Mouse (Mus musculus) midbrain, embryonic 11.5 days (tissue): ENCODE data around the gene Mypop. TPM values are rescaled to one million over a fixed set of nuclear protein-coding genes. Genes with fewer than 3 reads are reported as not detected.
A peak's percentile ranks its signal among the peaks of the same experiment; 100 is the strongest.

ENCODE experiments used
- ATAC-seq: fragments of 200-750 bp; cut with Nextera tagmentation; 2 replicates; pipeline ENCODE4 v1.8.0; 2017; ENCODE audit warnings: moderate TSS enrichment, moderate library complexity; ENCODE audit not compliant: low FRiP score
- DNase-seq: peaks from one replicate; pipeline ENCODE4 v3.0.0; 2015; ENCODE audit warnings: low spot score; ENCODE audit errors: missing footprints
- H3K27ac ChIP-seq: fragments of 300-500 bp; sonication (generic); 2 replicates; pipeline ENCODE4 v1.5.1; 2014; ENCODE audit warnings: low read depth, low read length
- H3K27me3 ChIP-seq: fragments of 300-500 bp; sonication (generic); 2 replicates; pipeline ENCODE4 v1.6.1; 2014; ENCODE audit warnings: mild to moderate bottlenecking, low read length, moderate library complexity, mixed read lengths; ENCODE audit not compliant: control insufficient read depth, insufficient read depth
- H3K36me3 ChIP-seq: fragments of 300-500 bp; sonication (generic); 2 replicates; pipeline ENCODE4 v1.6.1; 2014; ENCODE audit warnings: mild to moderate bottlenecking, low read length, moderate library complexity, mixed read lengths; ENCODE audit not compliant: control insufficient read depth, insufficient read depth
- H3K4me1 ChIP-seq: fragments of 300-500 bp; sonication (generic); 2 replicates; pipeline ENCODE4 v1.6.1; 2014; ENCODE audit warnings: low read length; ENCODE audit not compliant: control insufficient read depth, insufficient read depth
- H3K4me2 ChIP-seq: fragments of 300-500 bp; sonication (generic); 2 replicates; pipeline ENCODE4 v1.6.1; 2014; ENCODE audit warnings: mild to moderate bottlenecking, moderate library complexity
- H3K4me3 ChIP-seq: fragments of 300-500 bp; sonication (generic); 2 replicates; pipeline ENCODE4 v1.5.1; 2014; ENCODE audit warnings: low read depth, low read length
- H3K9ac ChIP-seq: fragments of 300-500 bp; sonication (generic); 2 replicates; pipeline ENCODE4 v1.6.1; 2014; ENCODE audit warnings: low read length
- H3K9me3 ChIP-seq: fragments of 300-500 bp; sonication (generic); 2 replicates; pipeline ENCODE4 v1.6.1; 2016; ENCODE audit warnings: low read length; ENCODE audit not compliant: control insufficient read depth
- WGBS: fragments of 180-500 bp; shearing (Covaris S2); extraction: QIAGEN DNeasy Blood & Tissue Kit; methylation state at CpG from one replicate; pipeline ENCODE4 v1.1.7; 2014; 5-methylcytosine and 5-hydroxymethylcytosine counted together
- polyA plus RNA-seq: library from polyadenylated mRNA; unstranded; fragments of >200 nt; fragmentation: Nextera tagmentation; extraction: Ambion mirVana; gene quantifications from 2 replicates; pipeline ENCODE4 v1.2.1, GENCODE M21; 2014

Gene Mypop
- polyA plus RNA-seq, 1 experiment from 2014 or later = 4.0 TPM

DNA sequence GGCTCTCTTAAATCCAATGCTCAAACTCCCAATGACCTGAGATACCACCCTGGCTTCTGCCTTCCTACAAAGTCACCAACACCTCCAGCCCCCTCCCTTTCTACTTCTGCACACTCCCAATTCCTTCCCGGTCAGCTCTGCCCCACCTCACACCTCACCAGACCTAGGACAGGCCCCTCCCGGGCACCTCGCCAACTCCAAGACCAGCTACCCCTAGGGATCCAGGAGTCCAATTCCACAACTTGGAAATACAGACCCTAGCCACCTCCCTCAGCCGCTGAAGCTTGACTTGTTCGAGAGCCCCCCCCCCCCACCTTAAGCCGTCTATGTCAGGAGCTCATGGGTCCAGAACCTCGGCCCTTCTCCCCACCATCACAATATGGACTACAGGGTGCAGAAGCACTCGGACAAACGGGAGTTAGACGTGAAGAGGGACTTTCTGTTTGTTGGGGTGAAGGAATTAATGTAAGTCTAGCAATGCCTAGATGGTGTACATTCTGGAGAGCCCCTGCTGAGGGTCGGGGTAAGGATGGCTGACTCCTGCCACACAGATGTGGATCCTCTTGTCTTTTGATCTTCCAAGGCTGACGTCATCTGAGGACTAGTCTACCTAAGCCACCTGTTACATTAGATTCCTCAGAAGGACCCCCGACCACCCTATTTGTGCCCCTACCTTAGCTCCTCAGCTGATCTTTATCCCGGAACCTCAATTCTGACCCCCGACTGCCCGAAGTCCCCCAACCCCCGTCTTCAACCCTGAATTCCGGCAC lies 31.3 kb downstream of the Mypop start:
- Histone ChIP-seq H3K27ac (no peak overlapping the region), H3K27me3 (peaks cover 26% of the 10 kb centered on the region), H3K4me3 (no peak overlapping the region), H3K4me2 (no peak overlapping the region), H3K9ac (no peak overlapping the region), H3K9me3 (no peaks in the 10 kb centered on the region), H3K36me3 (no peaks in the 10 kb centered on the region), H3K4me1 (peaks cover 7% of the 10 kb centered on the region)
- WGBS = 70% methylated on average over 18 of the region's 18 CpGs
- ATAC-seq (no peak), DNase-seq (no peak)

DNA sequence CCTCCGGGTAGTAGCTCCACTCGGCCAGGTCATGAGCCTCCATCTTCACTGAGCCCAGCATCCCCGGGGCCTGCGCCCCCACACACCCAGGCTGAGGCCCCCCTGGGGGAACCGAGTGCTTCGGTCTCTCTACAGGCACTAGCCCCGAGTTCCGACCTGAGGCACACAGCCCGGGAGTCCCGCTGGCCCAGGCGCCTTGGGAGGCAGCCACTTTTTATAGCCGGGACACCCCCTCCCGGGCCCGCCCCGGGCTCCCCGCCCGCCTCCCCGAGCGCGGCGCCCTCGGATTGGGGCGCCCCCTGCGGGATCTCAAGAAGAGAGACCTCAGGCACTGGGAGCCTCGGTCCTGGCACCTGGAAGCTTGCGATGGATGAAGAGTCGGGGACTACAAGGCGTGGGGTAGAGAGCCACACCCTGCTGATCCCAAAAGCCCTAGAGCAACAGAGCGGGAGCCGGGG lies 32.3 kb downstream of the Mypop start, which contains the start of gene Foxa3:
Gene Foxa3 (minus strand): TSS at position 182 of the 458 bp plus-strand sequence.
- DNase-seq = no peak

DNA sequence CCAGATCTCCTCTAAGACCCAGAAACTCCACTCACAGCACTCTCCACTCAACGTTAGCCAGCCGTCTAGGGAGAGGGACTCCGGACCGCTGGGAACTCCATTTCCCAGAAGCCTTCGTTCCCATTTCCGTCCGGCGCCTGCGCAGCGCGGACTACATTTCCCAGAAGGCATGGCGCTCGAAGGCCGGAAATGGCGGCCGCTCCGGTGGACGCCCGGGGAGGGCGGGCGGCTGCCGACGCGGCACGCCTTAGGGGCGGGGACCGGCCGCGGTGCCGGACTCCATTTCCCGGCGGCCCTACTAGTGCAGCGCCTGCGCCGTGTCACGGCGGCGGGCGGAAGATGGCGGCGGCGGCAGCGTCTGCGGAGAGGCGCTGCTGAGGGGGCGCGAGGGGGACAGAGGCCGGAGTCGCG lies 33.1 kb downstream of the Mypop start, which contains the start of gene Sympk:
Gene Sympk (plus strand): TSS at position 282 of the 411 bp plus-strand sequence.
- under 1% methylated on average over 48 of the region's 50 CpGs for WGBS

More for the DNA sequence above, 32.3 kb downstream of the Mypop start, which contains the start of gene Foxa3:
- 5% methylated on average over 30 of the region's 30 CpGs for WGBS
- peak within 1 kb of the TSS; percentile 93 for H3K9ac ChIP-seq
- peaks cover 26% of the 10 kb centered on the region for H3K27me3 ChIP-seq
- H3K36me3 ChIP-seq = no peaks in the 10 kb centered on the region
- peak within 1 kb of the TSS; percentile 92 for H3K4me3 ChIP-seq
- peaks cover 7% of the 10 kb centered on the region for H3K4me1 ChIP-seq
- peak within 1 kb of the TSS; percentile 74 for H3K4me2 ChIP-seq
- H3K9me3 ChIP-seq = no peaks in the 10 kb centered on the region
- ATAC-seq = peak; percentile 18
- peak within 1 kb of the TSS; percentile 48; the same call in 1 of the 2 replicates for H3K27ac ChIP-seq

DNA sequence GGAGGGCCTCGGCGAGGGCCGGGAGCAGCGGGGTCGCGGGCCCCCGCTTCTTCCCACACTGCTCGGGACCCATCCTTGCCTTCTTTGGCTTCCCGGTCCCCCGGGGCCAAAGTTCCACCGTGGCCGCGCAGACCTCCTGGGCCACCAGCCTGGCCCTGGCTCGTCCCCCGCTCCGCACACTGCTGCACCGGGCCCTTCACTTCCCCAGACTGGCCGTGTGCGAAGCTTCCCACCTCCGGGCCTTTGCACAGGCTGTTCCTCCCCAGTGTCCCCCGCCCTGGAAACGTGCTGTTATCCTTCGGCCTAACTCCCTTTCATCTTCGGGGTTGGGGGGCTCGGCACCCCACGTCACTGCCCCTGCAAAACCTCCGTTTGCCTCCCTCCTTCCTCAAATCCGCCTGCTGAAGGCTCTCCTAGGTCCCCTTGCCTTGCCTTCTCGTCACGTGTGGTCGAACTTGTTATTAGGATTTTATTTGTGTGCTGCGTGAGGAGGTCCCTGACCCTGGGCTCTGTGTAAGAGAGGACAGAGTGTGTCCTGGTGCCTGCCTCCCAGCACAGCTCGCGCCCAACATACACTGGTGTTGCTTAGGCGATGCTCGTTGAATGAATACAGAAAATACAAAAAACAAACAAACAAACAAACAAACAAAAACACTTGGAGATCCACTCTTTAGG lies 33.7 kb downstream of the Mypop start:
- H3K4me1 ChIP-seq = peaks cover 7% of the 10 kb centered on the region
- H3K9ac ChIP-seq = peak overlapping the region; percentile 93
- H3K27me3 ChIP-seq = peaks cover 26% of the 10 kb centered on the region
- peak overlapping the region; percentile 92 for H3K4me3 ChIP-seq
- no peaks in the 10 kb centered on the region for H3K9me3 ChIP-seq
- H3K27ac ChIP-seq = peak overlapping the region; percentile 48; the same call in 1 of the 2 replicates
- H3K36me3 ChIP-seq = peaks cover 5% of the 10 kb centered on the region
- WGBS = 3% methylated on average over 36 of the region's 36 CpGs
- DNase-seq (peak; percentile 94), ATAC-seq (peak; percentile 71)
- H3K4me2 ChIP-seq = peak overlapping the region; percentile 74

More for the DNA sequence above, 33.1 kb downstream of the Mypop start, which contains the start of gene Sympk:
- peak within 1 kb of the TSS; percentile 48; the same call in 1 of the 2 replicates for H3K27ac ChIP-seq
- H3K9me3 ChIP-seq = no peaks in the 10 kb centered on the region
- peak; percentile 96 for ATAC-seq
- peak within 1 kb of the TSS; percentile 74 for H3K4me2 ChIP-seq
- H3K36me3 ChIP-seq = no peaks in the 10 kb centered on the region
- peak within 1 kb of the TSS; percentile 93 for H3K9ac ChIP-seq
- peaks cover 7% of the 10 kb centered on the region for H3K4me1 ChIP-seq
- H3K27me3 ChIP-seq = peaks cover 26% of the 10 kb centered on the region
- H3K4me3 ChIP-seq = peak within 1 kb of the TSS; percentile 92
- peak; percentile 99 for DNase-seq

DNA sequence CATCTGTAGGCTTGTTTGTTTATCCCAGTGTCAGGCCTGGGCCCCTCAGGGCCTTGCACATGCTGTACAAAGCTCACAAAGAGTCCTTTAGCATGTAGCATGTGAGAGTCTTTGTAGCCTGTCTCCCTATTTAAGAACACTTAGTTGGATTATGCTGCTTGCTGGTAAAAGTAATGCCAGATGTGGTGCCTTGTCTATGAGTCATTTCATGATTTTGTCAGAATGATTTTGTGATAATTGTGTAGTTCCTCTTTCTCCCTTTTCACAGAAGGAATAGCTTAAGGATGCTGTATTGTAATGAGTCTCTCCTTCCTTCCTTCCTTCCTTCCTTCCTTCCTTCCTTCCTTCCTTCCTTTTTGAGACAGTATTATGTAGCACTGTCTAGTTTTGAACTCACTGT lies 37.0 kb downstream of the Mypop start:
- H3K27me3 ChIP-seq = peaks cover 8% of the 10 kb centered on the region
- no peak overlapping the region for H3K27ac ChIP-seq
- peaks cover 7% of the 10 kb centered on the region for H3K4me1 ChIP-seq
- H3K9ac ChIP-seq = no peak overlapping the region
- no peak overlapping the region for H3K4me3 ChIP-seq
- ATAC-seq (no peak), DNase-seq (no peak)
- H3K9me3 ChIP-seq = no peaks in the 10 kb centered on the region
- no peak overlapping the region for H3K4me2 ChIP-seq
- H3K36me3 ChIP-seq = peaks cover 20% of the 10 kb centered on the region

DNA sequence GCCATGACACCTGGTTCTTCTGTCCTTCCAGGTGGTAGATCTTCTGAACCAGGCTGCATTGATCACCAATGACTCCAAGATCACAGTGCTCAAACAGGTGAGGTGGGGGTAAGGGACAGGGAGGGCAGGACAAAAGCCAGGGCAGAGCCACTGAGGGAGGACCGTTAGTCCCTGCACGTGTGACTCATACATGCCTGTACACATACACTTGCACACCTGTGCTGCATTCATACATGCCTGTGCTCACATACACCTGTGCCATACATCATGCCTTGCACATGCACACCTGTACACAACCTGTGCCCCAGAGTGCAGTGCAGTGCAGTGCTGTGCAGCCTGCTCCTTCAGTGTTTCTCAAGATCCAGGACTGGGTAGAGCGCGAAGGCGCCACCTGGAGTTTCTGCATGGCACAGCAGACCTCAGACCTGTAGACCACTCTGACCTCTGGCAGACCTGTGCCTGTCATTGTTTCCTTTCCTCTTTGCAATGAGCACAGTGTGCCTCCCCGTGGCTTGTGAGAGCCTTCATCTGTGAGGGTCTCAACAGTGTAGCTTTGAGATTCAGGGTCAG lies 38.1 kb downstream of the Mypop start:
- no peak overlapping the region for H3K4me2 ChIP-seq
- no peak overlapping the region for H3K4me3 ChIP-seq
- H3K36me3 ChIP-seq = peaks cover 22% of the 10 kb centered on the region
- DNase-seq (peak; percentile 95), ATAC-seq (peak; percentile 20)
- no peak overlapping the region for H3K9ac ChIP-seq
- 65% methylated on average over 6 of the region's 6 CpGs for WGBS
- no peak overlapping the region for H3K27ac ChIP-seq
- no peaks in the 10 kb centered on the region for H3K27me3 ChIP-seq
- no peaks in the 10 kb centered on the region for H3K9me3 ChIP-seq
- H3K4me1 ChIP-seq = peaks cover 7% of the 10 kb centered on the region

DNA sequence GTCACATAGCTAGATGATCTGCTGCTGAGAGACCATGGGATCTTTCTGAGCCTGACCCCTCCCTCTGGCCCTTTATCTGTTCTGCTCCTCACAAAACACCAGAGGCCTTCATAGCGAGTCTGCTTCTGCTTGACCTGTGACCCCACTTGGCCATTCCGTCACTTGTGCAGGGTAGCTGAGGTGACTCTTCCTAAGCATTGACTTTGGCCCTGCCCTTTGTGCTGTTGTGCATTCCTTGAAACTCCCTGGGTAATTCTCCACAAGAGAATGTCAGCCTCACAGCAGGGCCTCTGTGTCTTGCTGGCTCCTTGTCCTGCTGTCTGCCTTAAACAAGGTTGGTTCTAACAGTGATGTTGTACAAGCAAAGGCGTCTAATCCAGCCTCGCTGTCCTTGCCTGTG lies 40.6 kb downstream of the Mypop start:
- 35% methylated on average over 4 of the region's 4 CpGs for WGBS
- no peaks in the 10 kb centered on the region for H3K27me3 ChIP-seq
- no peak overlapping the region for H3K4me3 ChIP-seq
- H3K27ac ChIP-seq = no peak overlapping the region
- no peak overlapping the region for H3K4me2 ChIP-seq
- no peaks in the 10 kb centered on the region for H3K9me3 ChIP-seq
- peaks cover 25% of the 10 kb centered on the region for H3K36me3 ChIP-seq
- DNase-seq (no peak), ATAC-seq (no peak)
- H3K4me1 ChIP-seq = no peaks in the 10 kb centered on the region
- no peak overlapping the region for H3K9ac ChIP-seq

DNA sequence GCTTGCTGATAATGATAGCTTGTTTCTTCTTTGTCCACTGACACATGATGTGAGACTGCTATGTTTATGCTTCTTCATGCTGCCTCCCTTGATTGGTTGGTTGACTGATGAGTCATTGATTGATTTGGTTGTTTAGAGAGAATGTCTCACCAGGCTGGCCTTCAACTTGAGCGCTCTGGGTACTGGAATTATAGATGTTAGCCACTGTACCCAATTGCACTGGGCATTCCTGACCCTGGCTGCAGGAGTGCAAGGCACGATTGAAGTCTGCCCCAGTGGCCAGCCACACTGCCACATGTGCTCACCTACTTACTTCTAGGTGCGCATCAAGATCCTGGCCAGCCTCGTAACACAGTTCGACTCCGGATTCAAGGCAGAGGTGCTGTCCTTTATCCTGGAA lies 53.6 kb downstream of the Mypop start:
- Histone ChIP-seq H3K36me3 (peaks cover 68% of the 10 kb centered on the region), H3K9me3 (no peaks in the 10 kb centered on the region), H3K4me2 (no peak overlapping the region), H3K27me3 (no peaks in the 10 kb centered on the region), H3K9ac (no peak overlapping the region), H3K4me1 (no peaks in the 10 kb centered on the region), H3K4me3 (no peak overlapping the region), H3K27ac (no peak overlapping the region)
- ATAC-seq = no peak
- WGBS = 96% methylated on average over 6 of the region's 6 CpGs
- no peak for DNase-seq
